Mouse (Mus musculus) ES-E14 (cell line): ENCODE measurements around the gene Samd4. TPM values are rescaled to one million over a fixed set of nuclear protein-coding genes. Genes with fewer than 3 reads are reported as not detected.

Source experiments
- DNase-seq: peaks from one replicate; pipeline ENCODE4 v3.0.0-alpha.2; 2013; ENCODE audit warnings: low read depth, low spot score
- H3K27ac ChIP-seq: 2 replicates; pipeline ENCODE4 v1.5.1; 2012; ENCODE audit warnings: low read depth, mild to moderate bottlenecking, low read length, moderate library complexity, mixed read lengths; ENCODE audit not compliant: poor library complexity, insufficient read depth, severe bottlenecking
- H3K36me3 ChIP-seq: 2 replicates; pipeline ENCODE4 v1.6.1; 2012; ENCODE audit warnings: mild to moderate bottlenecking, low read length, moderate library complexity, mixed read lengths; ENCODE audit not compliant: control insufficient read depth, poor library complexity, insufficient read depth, severe bottlenecking
- H3K4me1 ChIP-seq, 2 experiments: fragments of 150-350 bp in 1 of 2; sonication (generic) in 1 of 2; 2 replicates each; pipeline ENCODE4 v1.6.1; 2012; ENCODE audit warnings: low read length in 2 of 2, mild to moderate bottlenecking in 1 of 2, mixed read lengths in 1 of 2; ENCODE audit not compliant: control insufficient read depth in 2 of 2, insufficient read depth in 2 of 2, poor library complexity in 1 of 2
- H3K4me3 ChIP-seq, 2 experiments: fragments of 150-350 bp in 1 of 2; sonication (generic) in 1 of 2; 2 replicates each; pipeline ENCODE4 v1.5.1; 2012; ENCODE audit warnings: low read length in 2 of 2, low read depth in 1 of 2, mild to moderate bottlenecking in 1 of 2, mixed read lengths in 1 of 2; ENCODE audit not compliant: insufficient read depth in 1 of 2, poor library complexity in 1 of 2, severe bottlenecking in 1 of 2
- H3K9ac ChIP-seq: 2 replicates; pipeline ENCODE4 v1.6.1; 2012; ENCODE audit warnings: low read depth, mild to moderate bottlenecking, low read length, mixed read lengths; ENCODE audit not compliant: poor library complexity, insufficient read depth, severe bottlenecking
- H3K9me3 ChIP-seq: fragments of 150-350 bp; sonication (generic); 2 replicates; pipeline ENCODE4 v1.6.1; 2012; ENCODE audit warnings: low read depth, mild to moderate bottlenecking, low read length; ENCODE audit not compliant: control insufficient read depth, insufficient read depth
- CHD2 ChIP-seq: IDR thresholded peaks from 2 replicates; pipeline ENCODE4 v1.6.1; 2014; ENCODE audit warnings: mild to moderate bottlenecking, low read depth, low read length, inconsistent platforms
- HCFC1 ChIP-seq: IDR thresholded peaks from 2 replicates; pipeline ENCODE4 v1.6.1; 2012; ENCODE audit warnings: low read length, inconsistent platforms, borderline replicate concordance; ENCODE audit not compliant: insufficient read depth
- MAFK ChIP-seq: IDR thresholded peaks from 2 replicates; pipeline ENCODE4 v1.6.1; 2014; ENCODE audit warnings: mild to moderate bottlenecking, low read depth, low read length, inconsistent platforms; ENCODE audit not compliant: insufficient read depth
- ZC3H11A ChIP-seq: IDR thresholded peaks from 2 replicates; pipeline ENCODE4 v1.6.1; 2012; ENCODE audit warnings: low read depth, mild to moderate bottlenecking, inconsistent platforms, low read length, borderline replicate concordance
- ZNF384 ChIP-seq: IDR thresholded peaks from 2 replicates; pipeline ENCODE4 v1.6.1; 2012; ENCODE audit warnings: low read depth, low read length, inconsistent platforms
- in situ Hi-C, 2 experiments: fragments of 600-800 bp; cut with MboI; formaldehyde crosslinking; loops; one replicate each; pipeline ENCODE4 v1.15.1; 2025; ENCODE audit warnings: low sequenced_read_pairs in 2 of 2, inconsistent platforms in 1 of 2; ENCODE audit not compliant: unreplicated experiment in 2 of 2
- total RNA-seq: library from RNA; depleted of rRNA; stranded (reverse); fragments of 300-350 nt; gene quantifications from 2 replicates; pipeline ENCODE4 v1.2.3, GENCODE M21; 2012; rRNA removed

Samd4 gene
- 4.2 and 5.7 TPM in 2 replicates for total RNA-seq

- in situ Hi-C loops = no loop called here
These were observed at the start of gene Samd4 for GRCm38 (mm10) chr14:46882431-46883067. Gene Samd4, plus strand, starts transcription at chr14:46882854.

GRCm38 (mm10) chr14:46839326-46839725, 43.3 kb upstream of the Samd4 start:
- in situ Hi-C loops = no loop called here
- TF ChIP-seq ZC3H11A = no peak
- TF ChIP-seq HCFC1 = no peak
- TF ChIP-seq MAFK = no peak
- no peak for TF ChIP-seq ZNF384
- TF ChIP-seq CHD2 = no peak

More at GRCm38 (mm10) chr14:46882431-46883067, at the start of gene Samd4:
- H3K36me3 ChIP-seq = no peaks in the 10 kb centered on the region
- H3K27ac ChIP-seq = no peak within 1 kb of the TSS
- TF ChIP-seq HCFC1 = no peak
- TF ChIP-seq MAFK = no peak
- no peak for TF ChIP-seq ZC3H11A
- no peak for TF ChIP-seq ZNF384
- TF ChIP-seq CHD2 = no peak
- peak within 1 kb of the TSS; percentile 72 to 85 for H3K4me3 ChIP-seq
- no peaks in the 10 kb centered on the region for H3K9me3 ChIP-seq
- peaks cover 0 to 5% of the 10 kb centered on the region in 2 experiments; a peak in 1 of 4 replicates for H3K4me1 ChIP-seq
- peak; percentile 54 for DNase-seq
- H3K9ac ChIP-seq = peak within 1 kb of the TSS; percentile 72

GRCm38 (mm10) chr14:46845706-46846105, 36.9 kb upstream of the Samd4 start:
- Histone ChIP-seq H3K27ac (no peak overlapping the region), H3K9ac (no peak overlapping the region), H3K4me3 (no peak overlapping the region), H3K9me3 (no peaks in the 10 kb centered on the region), H3K4me1 (no peaks in the 10 kb centered on the region), H3K36me3 (peaks cover 2% of the 10 kb centered on the region; the same call in 1 of the 2 replicates)
- in situ Hi-C loops = no loop called here
- DNase-seq = no peak
- no peak for TF ChIP-seq CHD2

More at GRCm38 (mm10) chr14:46839326-46839725, 43.3 kb upstream of the Samd4 start:
- no peak for DNase-seq
- no peak overlapping the region for H3K27ac ChIP-seq
- H3K4me1 ChIP-seq = no peaks in the 10 kb centered on the region
- H3K4me3 ChIP-seq = no peak overlapping the region
- peaks cover 2% of the 10 kb centered on the region; the same call in 1 of the 2 replicates for H3K36me3 ChIP-seq
- no peaks in the 10 kb centered on the region for H3K9me3 ChIP-seq
- no peak overlapping the region for H3K9ac ChIP-seq

- Histone ChIP-seq H3K4me1 (no peaks in the 10 kb centered on the region), H3K27ac (no peak overlapping the region), H3K4me3 (no peak overlapping the region), H3K36me3 (no peaks in the 10 kb centered on the region), H3K9me3 (no peaks in the 10 kb centered on the region), H3K9ac (no peak overlapping the region)
- DNase-seq = no peak
- in situ Hi-C loops = no loop called here
- TF ChIP-seq HCFC1 = no peak
- no peak for TF ChIP-seq CHD2
- TF ChIP-seq MAFK = no peak
- TF ChIP-seq ZNF384 = no peak
- TF ChIP-seq ZC3H11A = no peak
These were observed 34.5 kb upstream of the Samd4 start for GRCm38 (mm10) chr14:46848063-46848590.

- TF ChIP-seq ZC3H11A = no peak
- peak; percentile 93 for TF ChIP-seq MAFK
- Histone ChIP-seq H3K4me1 (no peaks in the 10 kb centered on the region), H3K9ac (no peak overlapping the region), H3K36me3 (no peaks in the 10 kb centered on the region), H3K4me3 (no peak overlapping the region), H3K9me3 (no peaks in the 10 kb centered on the region), H3K27ac (no peak overlapping the region)
- no peak for DNase-seq
- in situ Hi-C loops = no loop called here
These were observed 33.9 kb upstream of the Samd4 start for GRCm38 (mm10) chr14:46848736-46849135.
